Mouse (Mus musculus) testis, postnatal 14 days (tissue): ENCODE results near the gene Fam24b.
A peak's percentile ranks its signal among the peaks of the same experiment; 100 is the strongest.

Experiments used
- DNase-seq: peaks from one replicate; pipeline ENCODE4 v3.0.0; 2021; ENCODE audit warnings: low spot score

Fam24b gene

DNA sequence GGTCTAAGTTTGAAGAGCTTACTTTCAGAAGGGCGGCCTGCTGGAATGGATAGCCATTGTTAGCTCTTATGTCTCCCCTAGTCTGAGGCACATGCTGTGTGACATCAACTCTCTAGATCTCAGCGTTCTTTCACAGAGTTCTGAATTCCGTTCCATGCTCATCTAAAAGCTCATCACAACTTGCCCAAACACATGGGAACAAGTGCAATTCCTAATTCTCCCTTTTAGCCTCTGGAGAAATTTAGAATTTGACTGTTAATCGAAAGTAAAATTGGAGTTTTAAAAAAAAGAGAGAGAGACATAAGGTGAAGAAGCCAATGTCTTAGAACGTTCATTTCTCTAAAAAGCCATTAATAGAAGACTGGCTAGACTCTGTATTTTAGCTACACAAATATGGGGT, at the start of gene Fam24b:
Gene Fam24b, minus strand, starts transcription at position 101 of the 400 bp plus-strand sequence.
- no peak for DNase-seq

GRCm38 (mm10) chr7:131371880-131372651, 42.8 kb upstream of the Fam24b start:
- DNase-seq, result no peak

GRCm38 (mm10) chr7:131371470-131371860, 42.1 kb upstream of the Fam24b start:
- DNase-seq, result no peak

- DNase-seq, result peak; percentile 89
These were observed 41.5 kb upstream of the Fam24b start, which contains the start of gene Pstk for GRCm38 (mm10) chr7:131370648-131371469. Gene Pstk (plus strand): TSS chr7:131371141.

DNA sequence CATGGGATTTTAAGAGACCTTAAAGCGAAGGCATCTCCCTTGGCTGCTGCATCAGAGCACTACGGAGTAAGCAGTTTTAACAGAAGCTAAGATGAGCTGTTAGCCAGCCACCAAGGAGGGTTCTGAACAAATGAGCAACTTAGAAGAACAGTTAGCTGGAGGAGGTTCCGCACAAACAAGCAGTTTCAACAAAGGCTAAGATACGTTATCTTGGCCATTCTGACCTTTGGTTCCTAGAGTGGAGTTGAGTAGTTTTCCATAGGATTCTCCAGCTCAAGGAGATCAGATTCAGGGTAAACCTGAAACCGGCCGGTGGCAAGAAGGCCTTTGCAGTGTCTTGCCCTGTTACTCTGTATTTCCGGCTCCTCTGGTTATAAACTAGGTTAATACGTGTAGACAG, 34.8 kb upstream of the Fam24b start:
- no peak for DNase-seq

GRCm38 (mm10) chr7:131362615-131363300, 33.4 kb upstream of the Fam24b start, which contains the start of gene 2310057M21Rik:
Gene 2310057M21Rik (minus strand): TSS chr7:131362759.
- DNase-seq, result peak; percentile 97

GRCm38 (mm10) chr7:131362269-131362614, 32.9 kb upstream of the Fam24b start:
- DNase-seq, result no peak

GRCm38 (mm10) chr7:131356105-131356504, 26.8 kb upstream of the Fam24b start:
- DNase-seq, result no peak

DNA sequence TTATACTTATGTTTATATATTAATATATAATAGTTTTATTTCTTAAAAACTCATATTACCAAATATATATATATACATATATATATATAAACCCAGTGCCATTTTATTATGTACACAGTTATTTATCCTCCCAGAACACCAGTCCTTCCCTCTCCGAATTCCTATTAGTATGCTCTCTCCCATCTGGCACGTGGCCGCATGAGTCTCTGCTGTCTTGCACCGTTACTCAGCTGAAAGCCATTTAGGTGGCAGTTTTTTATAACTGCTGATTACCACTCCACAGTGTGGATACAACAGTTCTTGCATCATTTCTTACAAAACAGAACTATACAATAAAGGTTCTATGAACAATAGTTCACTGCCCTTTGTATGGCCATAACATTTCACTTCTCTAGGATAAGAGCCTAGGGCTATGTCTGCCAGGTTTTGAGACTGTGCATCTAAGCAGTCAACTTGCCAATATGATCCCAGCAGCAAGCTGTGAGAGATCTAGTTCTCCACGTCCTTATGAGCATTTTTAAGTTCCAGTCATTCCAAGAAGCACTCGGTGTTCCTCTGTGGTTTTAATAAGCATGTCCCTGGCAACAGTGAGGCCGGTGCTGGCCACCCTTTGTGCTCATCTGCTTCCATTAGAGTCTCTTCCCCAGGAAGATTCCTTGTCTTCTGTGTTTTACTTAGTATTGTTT, 16.7 kb upstream of the Fam24b start:
- DNase-seq, result no peak

GRCm38 (mm10) chr7:131337502-131338068, 8.3 kb upstream of the Fam24b start:
- no peak for DNase-seq

GRCm38 (mm10) chr7:131333564-131333963, 4.2 kb upstream of the Fam24b start, which contains the start of gene Fam24a:
Gene Fam24a (plus strand): TSS chr7:131333864.
- DNase-seq, result no peak

DNA sequence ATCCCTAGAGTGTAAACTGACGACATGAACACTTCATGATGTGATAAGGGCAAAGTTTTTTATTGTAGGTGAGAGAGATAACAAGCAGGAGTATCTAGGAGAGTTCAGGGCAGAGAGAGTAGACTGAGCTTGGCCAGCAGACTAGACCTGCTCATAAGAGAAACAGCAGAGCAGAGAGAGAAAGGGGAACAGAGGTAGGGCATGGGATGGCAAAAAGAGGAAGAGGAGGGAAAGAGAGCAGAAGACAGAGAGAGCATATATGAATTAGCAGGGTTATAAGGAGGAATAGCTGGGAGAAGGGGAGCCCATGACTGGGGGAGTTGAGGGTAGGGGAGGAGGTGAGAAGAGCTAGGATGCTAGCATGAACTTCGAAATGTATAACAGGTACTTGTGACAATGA, 2.4 kb upstream of the Fam24b start:
- DNase-seq, result no peak

- no peak for DNase-seq
These were observed 2.3 kb downstream of the Fam24b start for GRCm38 (mm10) chr7:131327054-131327453.

DNA sequence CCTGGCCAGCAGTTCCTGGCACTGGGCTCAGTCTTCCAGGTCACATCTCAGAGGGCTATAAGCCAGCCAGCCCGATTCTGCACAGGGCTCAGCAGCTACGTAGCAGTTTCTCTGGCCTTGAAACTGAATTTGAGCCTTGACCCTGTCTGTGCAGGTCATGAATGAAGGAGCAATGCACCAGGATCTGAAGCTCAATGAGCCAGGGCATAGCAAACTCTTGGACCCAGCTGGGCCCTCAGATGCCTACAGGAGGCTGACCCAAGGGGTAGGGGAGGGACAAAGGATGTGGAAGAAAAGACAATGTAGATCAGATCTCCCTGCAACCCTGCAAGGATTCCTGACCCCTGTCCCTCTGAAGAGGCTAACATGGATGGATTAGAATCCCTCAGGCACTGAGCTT, 7.1 kb downstream of the Fam24b start, which contains the start of gene Cuzd1:
Gene Cuzd1, minus strand, starts transcription at position 101 of the 400 bp plus-strand sequence.
- no peak for DNase-seq

DNA sequence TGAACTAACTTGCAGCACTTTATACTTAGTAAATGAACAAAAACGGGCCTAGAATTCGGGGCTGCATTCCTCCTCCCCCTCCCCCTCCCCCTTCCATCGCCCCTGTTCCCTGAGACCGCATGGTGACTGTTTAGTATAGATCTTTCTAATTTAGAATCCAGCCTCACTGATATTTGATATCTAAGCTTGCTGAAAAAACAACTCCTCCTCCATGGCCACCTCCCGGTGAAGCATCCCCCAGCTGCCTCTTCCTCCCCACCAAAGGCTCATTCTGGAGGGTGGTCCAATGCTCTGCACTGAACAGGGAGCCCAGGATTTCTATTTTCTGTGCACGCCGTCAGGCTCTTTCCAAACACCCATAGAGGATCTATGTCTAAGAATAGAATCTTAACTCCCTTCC, 11.0 kb downstream of the Fam24b start:
- no peak for DNase-seq

GRCm38 (mm10) chr7:131317587-131317986, 11.7 kb downstream of the Fam24b start:
- no peak for DNase-seq

GRCm38 (mm10) chr7:131314493-131314892, 14.8 kb downstream of the Fam24b start:
- DNase-seq, result no peak

DNA sequence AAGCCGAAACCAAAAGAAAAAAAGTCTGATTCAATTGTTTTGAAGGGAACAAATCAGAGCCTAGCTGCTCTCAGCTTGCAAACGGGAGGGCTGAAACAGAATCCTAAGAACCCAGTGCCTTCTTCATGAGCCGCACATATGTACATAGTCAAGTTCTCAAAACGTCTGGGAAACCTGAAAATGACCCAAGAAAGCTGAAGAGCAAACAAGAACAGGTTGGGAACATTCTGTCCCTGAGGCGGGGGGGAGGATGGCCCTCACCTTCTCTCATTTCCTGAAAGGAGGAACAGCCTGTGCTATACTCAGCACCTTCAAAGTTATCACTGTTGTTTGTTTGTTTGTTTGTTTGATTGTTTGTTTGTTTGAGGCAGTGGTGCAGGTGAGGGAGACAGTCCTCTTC, 22.6 kb downstream of the Fam24b start:
- no peak for DNase-seq

GRCm38 (mm10) chr7:131303340-131303739, 26.0 kb downstream of the Fam24b start:
- DNase-seq, result no peak

DNA sequence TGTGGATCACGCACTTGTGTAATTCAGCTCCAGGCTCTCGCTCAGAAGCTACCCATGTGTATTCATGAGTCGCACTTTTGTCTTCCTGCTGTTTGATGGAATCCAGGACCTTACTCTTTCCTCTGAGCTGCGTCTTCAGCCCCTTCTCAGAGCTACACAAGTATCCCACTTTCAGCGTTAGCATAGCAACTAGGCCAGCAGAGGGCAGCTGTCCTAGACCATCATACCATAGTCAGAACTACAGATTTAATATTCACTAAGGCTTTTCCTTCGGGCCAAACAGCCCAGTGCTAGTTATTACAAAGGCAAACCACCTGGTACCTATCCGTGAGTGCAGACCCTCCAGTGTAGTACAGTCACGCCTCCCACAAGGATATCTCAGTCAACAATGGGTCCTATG, 32.2 kb downstream of the Fam24b start:
- no peak for DNase-seq
